Mouse (Mus musculus): ENCODE results near the gene Baz2b.

GRCm38 (mm10) chr2:60259186-60259585 lies 49.5 kb upstream of the Baz2b start:
- TF ChIP-seq GATA1 (IDR thresholded peaks at IDR 0.05; ENCODE audit: borderline replicate concordance, low read length) (no peak), FLI1 (IDR thresholded peaks at IDR 0.05; ENCODE audit: low read length) (no peak)

Measured in megakaryocyte, embryonic 14.5 days (primary cell).